Mouse (Mus musculus) liver, embryonic 12.5 days (tissue): Measurements from ENCODE around the gene Eif4e. TPM values are rescaled to one million over a fixed set of nuclear protein-coding genes. Genes with fewer than 3 reads are reported as not detected.
A peak's percentile ranks its signal among the peaks of the same experiment; 100 is the strongest.

Source experiments
- ATAC-seq: fragments of 200-750 bp; cut with Nextera tagmentation; 2 replicates; pipeline ENCODE4 v1.8.0; 2017; ENCODE audit warnings: moderate number of reproducible peaks, mild to moderate bottlenecking, moderate library complexity
- H3K27ac ChIP-seq: fragments of 300-500 bp; sonication (generic); 2 replicates; pipeline ENCODE4 v1.5.1; 2016; ENCODE audit warnings: mild to moderate bottlenecking
- H3K27me3 ChIP-seq: fragments of 300-500 bp; sonication (generic); replicated peaks from 2 replicates; pipeline ENCODE4 v1.6.1; 2016; ENCODE audit warnings: mild to moderate bottlenecking, moderate library complexity
- H3K36me3 ChIP-seq: fragments of 300-500 bp; sonication (generic); 2 replicates; pipeline ENCODE4 v1.6.1; 2016; ENCODE audit warnings: mild to moderate bottlenecking, moderate library complexity
- H3K4me1 ChIP-seq: fragments of 300-500 bp; sonication (generic); 2 replicates; pipeline ENCODE4 v1.6.1; 2016
- H3K4me2 ChIP-seq: fragments of 300-500 bp; sonication (generic); 2 replicates; pipeline ENCODE4 v1.6.1; 2016; ENCODE audit warnings: mild to moderate bottlenecking, moderate library complexity
- H3K4me3 ChIP-seq: fragments of 300-500 bp; sonication (generic); 2 replicates; pipeline ENCODE4 v1.5.1; 2016; ENCODE audit warnings: mild to moderate bottlenecking, moderate library complexity
- H3K9ac ChIP-seq: fragments of 300-500 bp; sonication (generic); 2 replicates; pipeline ENCODE4 v1.6.1; 2016; ENCODE audit warnings: mild to moderate bottlenecking, moderate library complexity
- H3K9me3 ChIP-seq: fragments of 300-500 bp; sonication (generic); replicated peaks from 2 replicates; pipeline ENCODE4 v1.6.1; 2016; ENCODE audit warnings: mild to moderate bottlenecking, moderate library complexity
- WGBS: fragments of 180-500 bp; shearing (Covaris S2); methylation state at CpG from one replicate; pipeline ENCODE4 v1.1.7; 2016; ENCODE audit not compliant: insufficient replicate concordance; 5-methylcytosine and 5-hydroxymethylcytosine counted together
- polyA plus RNA-seq: library from polyadenylated mRNA; unstranded; fragments of >200 nt; fragmentation: Nextera tagmentation; extraction: Ambion mirVana; gene quantifications from 2 replicates; pipeline ENCODE4 v1.2.1, GENCODE M21; 2016

Gene Eif4e
- 251 and 254 TPM in 2 replicates for polyA plus RNA-seq

DNA sequence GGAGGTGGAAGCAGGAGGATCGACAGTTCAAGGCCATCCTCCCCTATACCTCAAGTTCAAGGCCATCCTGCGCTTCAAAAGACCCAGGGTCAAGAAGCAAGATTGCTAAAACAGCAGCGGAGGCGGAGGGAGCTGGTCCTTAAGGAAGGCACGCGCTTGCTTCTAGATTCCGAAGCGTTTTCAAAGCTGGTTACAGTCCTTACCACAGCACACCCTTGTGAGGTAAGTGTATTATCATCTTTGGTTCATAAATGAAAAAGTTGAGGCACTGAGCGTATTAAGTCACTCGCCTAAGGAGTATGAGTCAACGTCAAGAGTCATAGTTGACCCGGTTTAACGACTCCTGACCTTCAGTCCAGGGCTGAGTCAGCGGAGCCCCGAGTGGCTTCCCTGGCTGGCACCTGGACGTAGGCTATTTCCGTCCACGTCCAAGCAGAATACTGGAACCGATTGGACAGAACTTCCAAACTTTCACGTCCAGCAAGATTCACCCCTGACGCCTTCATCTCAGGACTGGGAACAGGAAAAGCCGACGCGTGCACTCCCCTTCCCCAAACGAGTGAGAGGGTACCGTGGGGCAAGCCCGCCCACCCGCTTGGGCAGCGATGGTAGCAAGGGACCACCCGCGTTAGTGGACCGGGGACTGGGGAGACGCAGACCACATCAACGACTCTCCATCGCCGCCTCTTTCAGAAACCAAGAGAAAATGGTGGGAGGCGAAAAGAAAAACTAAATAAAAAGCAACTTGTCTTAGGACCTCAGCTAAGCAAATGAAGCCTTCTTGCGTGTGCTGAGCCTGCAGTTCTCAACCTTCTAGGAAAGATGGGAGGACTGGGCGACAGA lies at the start of gene Eif4e:
Gene Eif4e, plus strand, starts transcription at position 107 of the 843 bp plus-strand sequence.
- peak; percentile 52 for ATAC-seq
- Histone ChIP-seq H3K4me3 (peak within 1 kb of the TSS; percentile 99), H3K9me3 (no peaks in the 10 kb centered on the region), H3K4me2 (peak within 1 kb of the TSS; percentile 98), H3K27me3 (no peaks in the 10 kb centered on the region), H3K36me3 (no peaks in the 10 kb centered on the region), H3K4me1 (peaks cover 42% of the 10 kb centered on the region), H3K9ac (peak within 1 kb of the TSS; percentile 87), H3K27ac (peak within 1 kb of the TSS; percentile 85)
- 4% methylated on average over 39 of the region's 39 CpGs for WGBS

DNA sequence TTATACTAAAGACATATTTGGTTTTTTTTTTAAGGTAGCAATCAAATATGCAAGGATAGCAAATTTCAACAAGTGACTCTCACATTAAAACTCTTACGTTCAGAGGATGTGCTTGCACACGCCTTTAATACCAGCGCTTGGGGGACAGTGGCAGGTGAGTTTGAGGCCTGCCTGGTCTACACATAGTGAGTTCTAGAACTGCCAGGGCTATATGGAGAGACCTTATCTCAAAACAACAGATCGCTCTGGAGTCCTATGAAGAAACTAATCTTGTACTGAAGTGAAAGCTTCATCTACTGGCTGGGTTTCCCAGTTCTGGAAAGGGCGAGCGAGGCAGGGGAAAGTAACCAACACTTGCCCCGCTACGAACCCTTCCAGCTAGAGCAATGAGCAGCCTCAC lies 46.5 kb upstream of the Eif4e start:
- H3K4me3 ChIP-seq: no peak overlapping the region
- H3K4me2 ChIP-seq: peak overlapping the region; percentile 3; the same call in 1 of the 2 replicates
- H3K9me3 ChIP-seq: 0 out of 2 replicates have a peak, but pooled peaks cover under 1% of the 10 kb centered on the region
- H3K4me1 ChIP-seq: peaks cover 35% of the 10 kb centered on the region
- H3K27me3 ChIP-seq: no peaks in the 10 kb centered on the region
- 63% methylated on average over 8 of the region's 8 CpGs for WGBS
- peak overlapping the region; percentile 41; the same call in 1 of the 2 replicates for H3K27ac ChIP-seq
- H3K9ac ChIP-seq: no peak overlapping the region
- peaks cover 76% of the 10 kb centered on the region for H3K36me3 ChIP-seq
- ATAC-seq: peak; percentile 77

DNA sequence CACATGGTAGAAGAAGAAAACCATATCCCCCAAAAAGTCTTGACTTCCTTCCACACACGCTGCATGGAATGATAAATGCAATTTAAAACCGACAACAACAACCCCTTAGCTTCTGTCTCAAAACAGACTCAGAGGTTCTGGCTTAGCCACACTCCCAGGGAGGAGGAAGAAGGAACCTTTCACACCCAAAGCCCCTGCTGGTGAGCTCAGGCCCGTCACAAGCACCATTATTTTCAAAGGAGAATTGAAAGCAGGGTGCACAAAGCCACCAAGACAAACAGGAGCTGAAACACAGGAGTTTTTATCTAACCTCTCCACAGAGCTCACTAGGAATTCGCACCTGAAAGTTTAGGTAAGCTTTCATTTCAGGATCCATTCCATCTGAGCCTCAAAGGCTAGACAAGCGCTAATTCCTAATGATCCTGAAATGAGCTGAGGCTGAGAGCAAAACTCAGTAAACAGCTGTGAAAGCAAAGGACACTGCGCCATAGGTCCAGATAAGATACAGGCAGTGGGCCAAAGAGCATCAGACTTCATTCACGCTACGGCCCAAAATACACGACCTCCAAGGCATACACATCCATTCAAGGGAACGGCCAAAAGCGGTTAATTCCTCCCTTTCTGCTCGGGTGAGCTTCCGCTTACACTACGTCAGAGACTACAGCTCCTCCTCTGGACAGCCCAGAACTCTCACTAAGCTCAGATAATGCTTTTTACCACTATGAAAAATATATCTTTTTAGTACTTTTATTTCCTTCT lies 44.3 kb upstream of the Eif4e start:
- Histone ChIP-seq H3K4me2 (no peak overlapping the region), H3K9me3 (0 out of 2 replicates have a peak, but pooled peaks cover 5% of the 10 kb centered on the region), H3K27ac (no peak overlapping the region), H3K27me3 (no peaks in the 10 kb centered on the region), H3K9ac (no peak overlapping the region; the same call in 1 of the 2 replicates), H3K4me1 (peaks cover 35% of the 10 kb centered on the region), H3K4me3 (no peak overlapping the region), H3K36me3 (peaks cover 83% of the 10 kb centered on the region)
- 74% methylated on average over 14 of the region's 14 CpGs for WGBS
- ATAC-seq: no peak

DNA sequence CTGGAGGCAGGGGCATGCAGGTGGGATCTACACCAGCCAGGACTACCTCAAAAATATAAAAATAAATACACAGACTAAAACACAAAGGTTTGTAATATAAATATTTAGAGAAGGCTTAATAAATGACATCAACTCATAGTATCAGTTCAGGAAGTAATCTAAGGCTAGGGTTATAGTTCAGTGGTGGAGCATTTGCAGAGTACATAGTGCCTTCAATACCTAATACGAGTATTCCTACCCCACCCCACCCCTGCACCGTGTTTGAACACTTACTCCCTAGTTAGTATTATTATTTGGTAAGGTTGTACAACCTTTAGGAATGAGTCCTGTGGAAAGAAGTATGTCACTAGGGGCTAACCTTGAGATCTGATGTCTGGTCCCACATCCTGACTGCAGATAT lies 42.7 kb upstream of the Eif4e start:
- no peak for ATAC-seq
- H3K9me3 ChIP-seq: 0 out of 2 replicates have a peak, but pooled peaks cover 5% of the 10 kb centered on the region
- H3K27me3 ChIP-seq: no peaks in the 10 kb centered on the region
- peaks cover 86% of the 10 kb centered on the region for H3K36me3 ChIP-seq
- no peak overlapping the region for H3K4me2 ChIP-seq
- 86% methylated on average over 2 of the region's 2 CpGs for WGBS
- H3K4me1 ChIP-seq: peaks cover 49% of the 10 kb centered on the region
- H3K9ac ChIP-seq: no peak overlapping the region
- H3K4me3 ChIP-seq: no peak overlapping the region
- no peak overlapping the region for H3K27ac ChIP-seq

DNA sequence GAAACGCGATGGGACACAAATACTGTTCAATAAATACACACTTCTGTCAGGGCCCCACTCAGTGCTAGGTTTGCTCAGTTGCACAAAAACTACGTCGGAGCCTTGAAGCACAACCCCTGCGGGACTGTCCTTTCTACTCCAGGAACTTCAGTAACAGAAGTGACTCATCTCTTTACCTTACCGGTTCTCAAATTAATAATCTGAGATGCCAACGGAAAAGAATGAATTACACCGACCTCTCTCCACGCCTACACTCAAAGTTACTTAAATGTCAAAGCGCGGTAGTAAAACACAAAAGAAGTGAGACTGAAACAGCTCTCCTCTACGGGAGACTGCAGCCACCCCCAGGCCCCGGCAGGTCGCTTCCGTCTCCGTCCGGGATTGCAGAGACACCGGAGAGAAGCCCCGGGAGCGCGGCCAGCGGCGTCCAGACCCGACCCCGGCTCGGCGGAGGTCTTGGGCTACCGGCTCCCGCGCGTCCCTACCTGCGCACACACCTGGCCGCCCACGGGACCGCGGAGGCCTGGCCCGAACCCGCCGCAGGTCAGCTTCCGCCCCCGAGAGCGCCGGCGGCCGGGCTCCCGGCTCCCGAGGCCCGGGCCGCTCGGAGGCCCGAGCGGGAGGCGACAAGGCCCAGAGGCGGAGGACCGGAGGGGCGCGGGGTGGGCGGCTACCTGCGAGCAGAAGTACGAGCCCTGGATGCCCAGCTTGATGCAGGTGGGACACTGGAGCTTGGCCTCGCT lies 37.2 kb upstream of the Eif4e start:
- Histone ChIP-seq H3K4me1 (peaks cover 26% of the 10 kb centered on the region), H3K36me3 (peaks cover 36% of the 10 kb centered on the region), H3K9me3 (0 out of 2 replicates have a peak, but pooled peaks cover 5% of the 10 kb centered on the region), H3K27ac (peak overlapping the region; percentile 78), H3K27me3 (no peaks in the 10 kb centered on the region), H3K4me3 (peak overlapping the region; percentile 95), H3K9ac (peak overlapping the region; percentile 95), H3K4me2 (peak overlapping the region; percentile 86)
- peak; percentile 74 for ATAC-seq
- under 1% methylated on average over 61 of the region's 61 CpGs for WGBS

DNA sequence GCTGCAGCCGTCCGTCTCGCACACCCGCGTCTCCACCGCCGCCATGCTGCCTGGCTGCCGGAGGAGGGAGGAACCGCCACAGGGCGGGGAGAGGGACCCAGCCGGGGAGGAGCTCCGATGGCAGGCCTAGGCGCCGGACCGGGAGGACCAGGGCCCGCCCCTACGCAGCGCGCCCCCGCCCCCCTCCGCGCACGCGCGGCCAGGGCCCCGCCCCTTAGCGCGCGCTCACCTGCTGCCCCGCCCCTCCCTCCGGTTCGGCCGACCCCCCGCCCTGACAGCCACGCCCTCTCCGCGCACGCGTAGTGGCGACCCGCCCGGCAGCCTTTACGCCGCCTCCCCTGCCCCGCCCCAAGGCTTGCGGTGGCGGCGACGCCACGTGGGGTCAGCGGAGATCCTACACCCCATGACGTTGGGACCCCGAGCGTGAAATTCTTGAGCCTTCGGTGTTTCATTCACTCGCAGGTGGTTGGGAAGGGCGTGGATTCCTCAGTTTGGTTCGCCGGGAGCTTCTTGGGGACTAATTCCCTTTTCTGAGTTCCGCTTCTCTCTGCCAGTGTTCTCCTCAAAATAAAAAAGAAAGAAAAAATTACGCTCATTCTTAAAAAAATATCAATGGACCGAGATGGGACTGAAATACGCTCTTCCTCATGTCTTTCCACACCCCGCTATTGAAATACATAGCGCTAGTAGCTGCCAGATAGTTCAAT lies 36.5 kb upstream of the Eif4e start, which contains the start of gene Metap1:
Gene Metap1, minus strand, starts transcription at position 189 of the 707 bp plus-strand sequence.
- peak; percentile 99 for ATAC-seq
- Histone ChIP-seq H3K4me3 (peak within 1 kb of the TSS; percentile 95), H3K36me3 (peaks cover 29% of the 10 kb centered on the region), H3K4me1 (peaks cover 30% of the 10 kb centered on the region), H3K27me3 (no peaks in the 10 kb centered on the region), H3K4me2 (peak within 1 kb of the TSS; percentile 86), H3K27ac (peak within 1 kb of the TSS; percentile 78), H3K9ac (peak within 1 kb of the TSS; percentile 95), H3K9me3 (0 out of 2 replicates have a peak, but pooled peaks cover 4% of the 10 kb centered on the region)
- under 1% methylated on average over 49 of the region's 65 CpGs for WGBS

DNA sequence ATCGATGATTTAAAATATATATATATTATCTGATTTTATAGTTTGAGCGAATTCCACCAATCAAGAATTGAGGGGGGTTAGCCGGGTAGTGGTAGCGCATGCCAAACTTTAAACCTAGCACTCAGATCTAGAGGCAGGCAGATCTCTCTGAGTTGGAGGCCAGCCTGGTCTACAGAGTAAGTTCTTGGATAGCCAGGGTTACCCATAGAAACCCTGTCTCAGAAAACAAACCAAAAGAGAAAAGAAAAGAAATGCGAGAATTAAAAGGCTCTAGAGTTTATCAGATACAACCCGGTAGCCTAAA lies 36.0 kb upstream of the Eif4e start:
- peak overlapping the region; percentile 68; the same call in 1 of the 2 replicates for H3K27ac ChIP-seq
- no peak for ATAC-seq

DNA sequence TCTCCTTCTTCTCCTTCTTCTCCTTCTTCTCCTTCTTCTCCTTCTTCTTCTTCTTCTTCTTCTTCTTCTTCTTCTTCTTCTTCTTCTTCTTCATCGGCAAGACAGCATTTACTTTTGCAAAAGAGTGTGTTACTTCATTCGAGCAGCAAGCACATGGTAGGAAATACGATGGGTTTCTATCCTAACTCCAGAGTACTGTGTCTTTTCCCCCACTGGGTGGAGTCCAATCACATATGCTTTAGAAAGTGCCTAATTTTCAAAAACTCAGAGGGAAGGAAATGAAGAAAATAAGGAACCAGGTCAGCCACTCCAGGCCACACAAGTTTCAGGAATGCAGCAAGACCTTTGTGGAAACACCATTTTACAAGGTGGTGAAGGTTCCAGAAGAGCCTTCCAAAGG lies 32.3 kb upstream of the Eif4e start:
- no peak overlapping the region for H3K9ac ChIP-seq
- ATAC-seq: no peak
- peaks cover 31% of the 10 kb centered on the region for H3K4me1 ChIP-seq
- H3K27me3 ChIP-seq: no peaks in the 10 kb centered on the region
- H3K27ac ChIP-seq: no peak overlapping the region
- H3K9me3 ChIP-seq: no peaks in the 10 kb centered on the region
- no peak overlapping the region for H3K4me2 ChIP-seq
- no peaks in the 10 kb centered on the region for H3K36me3 ChIP-seq
- WGBS: 69% methylated on average over 3 of the region's 3 CpGs
- H3K4me3 ChIP-seq: no peak overlapping the region

More for the DNA sequence above, 36.0 kb upstream of the Eif4e start:
- 6% methylated on average over 6 of the region's 6 CpGs for WGBS
- peak overlapping the region; percentile 95 for H3K4me3 ChIP-seq
- peak overlapping the region; percentile 75 for H3K9ac ChIP-seq
- no peaks in the 10 kb centered on the region for H3K27me3 ChIP-seq
- H3K9me3 ChIP-seq: no peaks in the 10 kb centered on the region
- H3K4me2 ChIP-seq: peak overlapping the region; percentile 86
- H3K4me1 ChIP-seq: peaks cover 35% of the 10 kb centered on the region
- H3K36me3 ChIP-seq: peaks cover 24% of the 10 kb centered on the region

DNA sequence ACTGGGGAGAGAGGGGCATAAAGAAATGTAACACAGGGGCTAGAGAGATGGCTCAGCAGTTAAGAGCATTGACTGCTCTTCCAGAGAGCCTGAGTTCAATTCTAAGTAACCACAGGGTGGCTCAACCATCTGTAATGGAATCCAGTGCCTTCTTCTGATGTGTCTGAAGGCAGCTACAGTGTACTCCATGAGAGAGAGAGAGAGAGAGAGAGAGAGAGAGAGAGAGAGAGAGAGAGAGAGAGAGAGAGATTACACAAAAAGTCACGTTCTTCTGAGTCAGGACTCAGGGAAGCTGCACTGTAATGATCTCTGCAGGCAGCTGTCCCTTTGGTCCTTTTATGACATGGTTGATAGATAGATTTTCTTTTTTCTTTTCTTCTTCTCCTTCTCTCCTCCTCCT lies 31.4 kb upstream of the Eif4e start:
- Histone ChIP-seq H3K4me3 (no peak overlapping the region), H3K9ac (peak overlapping the region; percentile 1; the same call in 1 of the 2 replicates), H3K9me3 (no peaks in the 10 kb centered on the region), H3K27ac (no peak overlapping the region; the same call in 1 of the 2 replicates), H3K4me1 (peaks cover 31% of the 10 kb centered on the region), H3K36me3 (no peaks in the 10 kb centered on the region), H3K27me3 (no peaks in the 10 kb centered on the region), H3K4me2 (peak overlapping the region; percentile 31; the same call in 1 of the 2 replicates)
- 0 out of 2 replicates have a peak, but pooled peaks have one; percentile 19 for ATAC-seq
- 0% methylated on average over 1 of the region's 1 CpGs for WGBS

DNA sequence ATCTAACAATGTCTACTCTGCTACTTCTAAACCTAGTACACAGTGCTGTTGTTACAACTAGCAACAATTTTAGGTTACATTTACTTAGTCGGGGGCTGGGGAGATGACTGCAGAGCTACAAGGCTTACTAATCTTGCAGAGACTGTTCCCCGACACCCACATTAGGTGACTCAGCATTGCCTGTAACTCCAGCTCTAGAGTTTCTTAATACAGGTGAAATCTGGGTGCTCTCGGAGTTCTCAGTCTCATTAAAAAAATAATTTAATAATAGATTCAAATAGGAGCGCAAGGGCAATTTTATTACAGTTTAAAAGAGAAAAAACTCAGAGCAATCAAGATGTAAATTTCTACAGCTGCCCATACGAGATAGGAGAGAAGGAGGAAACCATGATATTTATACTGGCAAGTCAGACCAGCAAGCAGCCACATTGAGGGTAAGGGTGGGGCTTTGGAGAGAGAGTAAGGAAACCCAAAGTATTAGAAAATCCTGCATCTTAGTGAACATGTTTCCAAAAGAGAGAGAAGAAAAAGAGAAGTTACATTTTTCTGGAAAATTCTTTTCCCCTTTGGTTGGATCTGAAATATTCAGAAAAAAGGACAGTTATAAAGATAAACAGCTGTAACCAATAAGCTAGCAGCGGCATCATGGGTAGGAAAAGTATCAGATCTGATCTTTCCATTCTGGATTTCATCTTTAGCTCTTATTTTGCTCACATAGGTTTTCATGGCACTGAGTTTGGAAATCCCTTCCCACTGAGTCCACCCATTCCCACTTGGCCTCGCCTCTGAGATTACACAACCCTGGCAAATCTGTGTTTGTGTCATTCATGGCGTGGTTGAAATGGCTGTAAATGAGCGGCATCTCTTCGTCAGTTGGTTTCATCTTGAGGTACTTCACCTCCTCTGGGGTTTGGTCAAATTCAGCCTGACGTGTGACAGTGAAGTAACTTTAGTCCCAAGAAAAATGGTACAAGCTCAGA lies 30.5 kb upstream of the Eif4e start:
- H3K9ac ChIP-seq: no peak overlapping the region
- H3K4me1 ChIP-seq: peaks cover 25% of the 10 kb centered on the region
- H3K4me3 ChIP-seq: no peak overlapping the region
- H3K9me3 ChIP-seq: no peaks in the 10 kb centered on the region
- ATAC-seq: peak; percentile 69
- no peaks in the 10 kb centered on the region for H3K27me3 ChIP-seq
- no peak overlapping the region for H3K27ac ChIP-seq
- 45% methylated on average over 11 of the region's 11 CpGs for WGBS
- H3K36me3 ChIP-seq: no peaks in the 10 kb centered on the region
- peak overlapping the region; percentile 31 for H3K4me2 ChIP-seq
